Mouse (Mus musculus) ES-E14 (cell line): ENCODE results near the gene Tjp2. TPM values are rescaled to one million over a fixed set of nuclear protein-coding genes. Genes with fewer than 3 reads are reported as not detected.
"Not testable (repeated sequence)": the region's sequence is repeated elsewhere in the genome, so short reads cannot be mapped to it uniquely, and the experiment has no call there.

ENCODE experiments used
- DNase-seq: peaks from one replicate; pipeline ENCODE4 v3.0.0-alpha.2; 2013; ENCODE audit warnings: low read depth, low spot score
- H3K27ac ChIP-seq: 2 replicates; pipeline ENCODE4 v1.5.1; 2012; ENCODE audit warnings: low read depth, mild to moderate bottlenecking, low read length, moderate library complexity, mixed read lengths; ENCODE audit not compliant: poor library complexity, insufficient read depth, severe bottlenecking
- H3K36me3 ChIP-seq: 2 replicates; pipeline ENCODE4 v1.6.1; 2012; ENCODE audit warnings: mild to moderate bottlenecking, low read length, moderate library complexity, mixed read lengths; ENCODE audit not compliant: control insufficient read depth, poor library complexity, insufficient read depth, severe bottlenecking
- H3K4me1 ChIP-seq, 2 experiments: fragments of 150-350 bp in 1 of 2; sonication (generic) in 1 of 2; 2 replicates each; pipeline ENCODE4 v1.6.1; 2012; ENCODE audit warnings: low read length in 2 of 2, mild to moderate bottlenecking in 1 of 2, mixed read lengths in 1 of 2; ENCODE audit not compliant: control insufficient read depth in 2 of 2, insufficient read depth in 2 of 2, poor library complexity in 1 of 2
- H3K4me3 ChIP-seq, 2 experiments: fragments of 150-350 bp in 1 of 2; sonication (generic) in 1 of 2; 2 replicates each; pipeline ENCODE4 v1.5.1; 2012; ENCODE audit warnings: low read length in 2 of 2, low read depth in 1 of 2, mild to moderate bottlenecking in 1 of 2, mixed read lengths in 1 of 2; ENCODE audit not compliant: insufficient read depth in 1 of 2, poor library complexity in 1 of 2, severe bottlenecking in 1 of 2
- H3K9ac ChIP-seq: 2 replicates; pipeline ENCODE4 v1.6.1; 2012; ENCODE audit warnings: low read depth, mild to moderate bottlenecking, low read length, mixed read lengths; ENCODE audit not compliant: poor library complexity, insufficient read depth, severe bottlenecking
- H3K9me3 ChIP-seq: fragments of 150-350 bp; sonication (generic); 2 replicates; pipeline ENCODE4 v1.6.1; 2012; ENCODE audit warnings: low read depth, mild to moderate bottlenecking, low read length; ENCODE audit not compliant: control insufficient read depth, insufficient read depth
- CHD2 ChIP-seq: IDR thresholded peaks from 2 replicates; pipeline ENCODE4 v1.6.1; 2014; ENCODE audit warnings: mild to moderate bottlenecking, low read depth, low read length, inconsistent platforms
- HCFC1 ChIP-seq: IDR thresholded peaks from 2 replicates; pipeline ENCODE4 v1.6.1; 2012; ENCODE audit warnings: low read length, inconsistent platforms, borderline replicate concordance; ENCODE audit not compliant: insufficient read depth
- MAFK ChIP-seq: IDR thresholded peaks from 2 replicates; pipeline ENCODE4 v1.6.1; 2014; ENCODE audit warnings: mild to moderate bottlenecking, low read depth, low read length, inconsistent platforms; ENCODE audit not compliant: insufficient read depth
- ZC3H11A ChIP-seq: IDR thresholded peaks from 2 replicates; pipeline ENCODE4 v1.6.1; 2012; ENCODE audit warnings: low read depth, mild to moderate bottlenecking, inconsistent platforms, low read length, borderline replicate concordance
- ZNF384 ChIP-seq: IDR thresholded peaks from 2 replicates; pipeline ENCODE4 v1.6.1; 2012; ENCODE audit warnings: low read depth, low read length, inconsistent platforms
- in situ Hi-C, 2 experiments: fragments of 600-800 bp; cut with MboI; formaldehyde crosslinking; loops; one replicate each; pipeline ENCODE4 v1.15.1; 2025; ENCODE audit warnings: low sequenced_read_pairs in 2 of 2, inconsistent platforms in 1 of 2; ENCODE audit not compliant: unreplicated experiment in 2 of 2
- total RNA-seq: library from RNA; depleted of rRNA; stranded (reverse); fragments of 300-350 nt; gene quantifications from 2 replicates; pipeline ENCODE4 v1.2.3, GENCODE M21; 2012

Tjp2 gene
- total RNA-seq, 1 experiment, result 97.3 TPM

DNA sequence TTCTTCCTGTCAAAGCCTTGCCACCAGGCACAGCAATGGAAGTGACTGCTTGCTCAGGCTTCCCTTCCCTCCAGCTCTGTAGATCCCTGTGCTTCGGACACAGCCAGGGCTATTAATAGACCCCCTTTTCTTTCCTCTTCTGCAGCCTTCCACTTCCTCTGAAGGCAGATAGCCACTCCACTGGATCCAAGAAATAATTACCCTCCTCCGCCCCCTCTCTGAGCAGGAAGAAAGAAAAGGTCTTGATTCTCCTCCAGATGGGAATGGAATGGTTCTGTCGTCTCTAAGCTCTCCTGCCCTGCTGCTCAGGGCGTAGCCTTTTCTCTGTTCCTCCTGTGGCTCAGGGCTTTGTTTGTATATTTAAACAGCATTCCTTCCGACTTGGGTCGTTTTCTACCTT, 27.0 kb upstream of the Tjp2 start:
- in situ Hi-C loops, result no loop called here
- no peaks in the 10 kb centered on the region for H3K36me3 ChIP-seq

DNA sequence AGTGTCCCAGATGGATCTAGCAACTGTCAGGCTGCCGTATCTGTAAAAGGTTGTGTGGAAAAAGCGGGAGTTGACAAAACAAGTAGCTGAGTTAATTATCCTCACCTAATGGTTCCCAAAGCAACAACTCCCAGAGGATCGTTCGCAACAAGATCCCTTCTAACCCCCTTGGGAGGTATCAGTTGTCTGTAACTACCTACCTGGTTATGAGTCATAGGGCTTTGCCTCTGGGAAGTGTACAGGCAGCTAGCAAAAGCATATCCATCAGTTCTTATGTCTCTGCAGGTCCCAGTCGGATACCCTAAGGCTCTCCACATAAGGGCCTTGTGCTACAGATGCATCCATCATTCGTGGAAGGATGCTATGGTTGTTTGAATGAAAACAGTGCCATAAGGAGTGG, 18.5 kb upstream of the Tjp2 start:
- no peak for DNase-seq
- no peak overlapping the region for H3K9ac ChIP-seq
- no peak overlapping the region for H3K4me3 ChIP-seq
- H3K27ac ChIP-seq, result no peak overlapping the region
- peaks cover 3 to 15% of the 10 kb centered on the region in 2 experiments; a peak in 2 of 4 replicates for H3K4me1 ChIP-seq
- no peaks in the 10 kb centered on the region for H3K36me3 ChIP-seq
- TF ChIP-seq ZNF384, result no peak
- TF ChIP-seq ZC3H11A, result no peak
- TF ChIP-seq CHD2, result no peak
- TF ChIP-seq MAFK, result no peak
- no peak for TF ChIP-seq HCFC1
- in situ Hi-C loops, result no loop called here
- H3K9me3 ChIP-seq, result no peaks in the 10 kb centered on the region

More for the DNA sequence above, 27.0 kb upstream of the Tjp2 start:
- Histone ChIP-seq H3K27ac (peak overlapping the region; percentile 51; the same call in 1 of the 2 replicates), H3K9me3 (no peaks in the 10 kb centered on the region), H3K4me1 (peaks cover 0 to 19% of the 10 kb centered on the region in 2 experiments; a peak in 2 of 4 replicates), H3K9ac (no peak overlapping the region; the same call in 1 of the 2 replicates), H3K4me3 (peak overlapping the region in 1 of 2 experiments; percentile 0; a peak in 1 of 4 replicates)
- no peak for TF ChIP-seq HCFC1
- no peak for TF ChIP-seq MAFK
- TF ChIP-seq CHD2, result no peak
- TF ChIP-seq ZC3H11A, result no peak
- no peak for TF ChIP-seq ZNF384
- DNase-seq, result no peak

DNA sequence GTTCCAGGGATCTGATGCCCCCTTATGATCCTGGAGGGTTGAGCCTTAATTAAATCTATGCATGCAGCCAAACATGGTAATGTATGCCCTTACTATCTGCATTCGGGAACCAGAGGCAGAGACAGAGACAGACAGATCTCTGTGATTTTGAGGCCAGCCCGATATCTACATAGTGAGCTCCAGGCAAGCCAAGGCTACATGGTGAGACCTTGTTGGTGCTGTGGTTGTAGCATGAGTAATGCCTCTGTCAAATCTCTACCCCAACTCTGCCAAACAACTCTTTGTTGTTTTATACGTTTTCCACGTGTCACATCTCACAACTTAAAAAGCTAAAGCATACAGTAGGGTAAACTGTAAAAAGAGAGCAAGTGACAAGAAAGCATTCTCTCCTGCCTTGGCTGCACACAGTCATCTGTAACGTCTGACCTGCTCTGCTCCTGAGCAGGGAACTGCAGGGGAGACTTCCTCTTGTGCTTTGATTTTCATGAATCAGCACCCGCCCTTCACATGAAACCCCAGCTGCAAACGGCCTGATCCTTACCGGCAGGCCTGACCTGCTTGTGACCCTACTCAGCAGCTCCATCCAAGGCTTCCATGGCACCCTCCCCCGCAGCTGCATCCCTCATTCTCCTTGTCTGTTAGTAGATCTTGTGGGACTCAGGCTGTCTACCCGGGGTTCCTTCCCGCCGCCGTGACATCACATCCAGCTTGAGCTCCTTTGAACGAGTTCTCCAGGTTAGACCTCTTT, 17.1 kb upstream of the Tjp2 start:
- no peak overlapping the region for H3K27ac ChIP-seq
- H3K4me1 ChIP-seq, result peaks cover 3 to 15% of the 10 kb centered on the region in 2 experiments; a peak in 2 of 4 replicates
- H3K4me3 ChIP-seq, result peak overlapping the region in 1 of 2 experiments; percentile 18; a peak in 1 of 4 replicates
- no peak for DNase-seq
- no peaks in the 10 kb centered on the region for H3K36me3 ChIP-seq
- H3K9me3 ChIP-seq, result no peaks in the 10 kb centered on the region
- peak overlapping the region; percentile 15; the same call in 1 of the 2 replicates for H3K9ac ChIP-seq
- TF ChIP-seq CHD2, result no peak
- peak; percentile 55; the same call in 1 of the 2 replicates for TF ChIP-seq MAFK
- in situ Hi-C loops, result no loop called here

DNA sequence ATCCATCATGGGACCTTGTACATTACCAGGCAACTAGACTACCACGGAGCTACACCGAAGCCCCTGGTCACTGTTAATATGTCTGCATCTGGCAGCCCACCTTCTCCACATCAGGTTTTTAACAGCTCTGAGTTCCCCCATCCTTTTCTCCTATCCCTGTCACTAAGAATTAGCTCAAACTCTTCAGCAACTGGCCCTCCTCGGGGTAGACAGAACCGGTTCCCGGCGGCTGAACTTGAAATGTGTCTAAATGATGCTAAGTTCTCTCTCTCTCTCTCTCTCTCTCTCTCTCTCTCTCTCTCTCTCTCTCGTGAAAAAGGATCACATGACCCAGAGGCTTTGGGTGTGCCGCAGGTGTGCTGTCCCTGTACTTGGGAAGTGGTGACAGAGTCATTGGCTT, 16.4 kb upstream of the Tjp2 start:
- Histone ChIP-seq H3K9ac (no peak overlapping the region), H3K4me3 (no peak overlapping the region), H3K4me1 (peaks cover 3 to 15% of the 10 kb centered on the region in 2 experiments; a peak in 2 of 4 replicates), H3K27ac (no peak overlapping the region), H3K36me3 (no peaks in the 10 kb centered on the region), H3K9me3 (no peaks in the 10 kb centered on the region)
- DNase-seq, result no peak
- in situ Hi-C loops, result no loop called here
- TF ChIP-seq ZNF384 (no peak), CHD2 (no peak), ZC3H11A (no peak), HCFC1 (no peak)

DNA sequence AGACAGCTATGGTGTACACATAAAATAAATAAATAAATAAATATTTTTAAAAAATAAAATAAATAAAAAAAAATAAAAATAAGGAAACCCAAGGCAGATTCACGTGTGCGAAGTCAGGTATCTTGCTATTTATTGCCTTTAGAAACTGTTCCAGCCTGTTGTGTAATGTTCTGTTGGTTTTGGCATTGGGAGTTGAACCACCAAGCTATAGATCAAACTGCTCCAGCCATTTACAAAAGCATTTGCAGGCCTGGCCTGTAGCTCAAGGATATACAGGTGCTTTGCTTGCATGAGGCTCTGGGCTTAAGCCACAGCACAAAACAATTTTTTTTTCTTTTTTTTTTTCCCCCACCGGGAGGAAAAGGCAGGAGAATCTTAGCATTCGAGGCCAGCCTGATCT, 13.2 kb upstream of the Tjp2 start:
- Histone ChIP-seq H3K27ac (no peak overlapping the region), H3K4me3 (no peak overlapping the region), H3K4me1 (peaks cover 6 to 14% of the 10 kb centered on the region in 2 experiments; a peak in 3 of 4 replicates), H3K9ac (no peak overlapping the region), H3K9me3 (no peaks in the 10 kb centered on the region), H3K36me3 (no peaks in the 10 kb centered on the region)
- TF ChIP-seq MAFK (no peak), ZC3H11A (no peak), HCFC1 (no peak), ZNF384 (no peak), CHD2 (no peak)
- in situ Hi-C loops, result no loop called here
- DNase-seq, result no peak

DNA sequence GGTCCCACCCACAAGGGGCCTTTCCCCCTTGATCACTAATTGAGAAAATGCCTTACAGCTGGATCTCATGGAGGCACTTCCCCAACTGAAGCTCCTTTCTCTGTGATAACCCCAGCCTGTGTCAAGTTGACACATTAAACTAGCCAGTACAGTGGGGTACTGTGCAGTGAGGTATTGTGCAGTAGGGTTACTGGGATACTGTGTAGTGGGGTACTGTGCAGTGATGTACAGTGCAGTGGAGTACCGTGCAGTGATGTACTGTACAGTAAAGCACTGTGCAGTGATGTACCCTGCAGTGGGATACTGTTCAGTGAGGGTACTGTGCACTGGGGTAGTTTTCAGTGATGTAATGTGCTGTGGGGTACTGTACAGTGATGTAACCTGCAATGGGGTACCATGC, 7.5 kb upstream of the Tjp2 start:
- H3K9me3 ChIP-seq, H3K27ac ChIP-seq, H3K4me3 ChIP-seq, H3K36me3 ChIP-seq, DNase-seq, in situ Hi-C loops, H3K4me1 ChIP-seq, H3K9ac ChIP-seq: not testable (repeated sequence)
